Mouse (Mus musculus) cerebellum, postnatal 25 days (tissue): Measurements from ENCODE around the gene Ensa.
A peak's percentile ranks its signal among the peaks of the same experiment; 100 is the strongest.
"Not testable (repeated sequence)": the region's sequence is repeated elsewhere in the genome, so short reads cannot be mapped to it uniquely, and the experiment has no call there.

Experiments
- DNase-seq, 2 experiments: peaks; one replicate each; pipeline ENCODE4 v3.0.0; 2021; ENCODE audit warnings: mixed read lengths in 2 of 2

The Ensa gene

DNA sequence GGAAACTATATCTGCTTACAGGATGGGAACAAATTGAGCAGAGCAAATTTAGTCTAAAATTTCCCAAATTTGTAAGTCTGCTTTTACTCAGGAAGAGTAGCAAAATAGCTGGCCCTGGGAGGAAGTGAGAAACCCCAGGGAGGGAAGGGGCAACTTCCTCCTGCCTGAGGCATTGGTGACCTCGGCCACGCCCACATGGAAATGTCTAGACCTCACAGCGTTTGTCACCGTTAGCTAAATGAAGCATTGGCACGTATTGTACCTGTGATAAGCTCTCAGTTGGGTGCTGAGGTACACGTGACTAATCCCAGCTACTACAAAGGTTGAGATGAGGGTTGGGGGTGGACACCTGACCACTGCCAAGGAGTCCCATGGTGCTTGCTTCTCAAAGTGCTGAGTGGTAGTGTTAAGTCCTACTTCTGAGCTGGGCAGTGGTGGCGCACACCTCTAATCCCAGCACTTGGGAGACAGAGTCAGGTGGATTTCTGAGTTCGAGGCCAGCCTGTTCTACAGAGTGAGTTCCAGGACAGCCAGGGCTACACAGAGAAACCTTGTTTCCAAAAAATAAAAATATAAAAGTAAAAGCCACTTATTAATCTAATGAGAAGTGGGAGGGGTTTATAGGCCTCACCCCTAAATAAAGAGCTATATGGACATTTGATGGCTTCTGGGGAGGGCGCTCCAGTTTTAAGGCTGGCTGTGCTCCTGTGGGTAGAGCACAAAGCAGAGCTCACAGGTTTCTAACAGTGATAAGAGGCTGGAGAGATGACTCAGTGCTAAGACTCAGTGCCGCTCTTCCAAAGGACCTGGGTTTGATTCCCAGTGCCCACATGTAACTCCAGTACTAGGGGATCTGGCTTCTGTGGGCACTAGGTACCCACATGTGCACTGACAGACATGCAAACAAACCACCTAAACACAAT is 20.8 kb downstream of the Ensa start:
- DNase-seq = no peak

GRCm38 (mm10) chr3:95648016-95648415 is 23.2 kb downstream of the Ensa start:
- DNase-seq = no peak

DNA sequence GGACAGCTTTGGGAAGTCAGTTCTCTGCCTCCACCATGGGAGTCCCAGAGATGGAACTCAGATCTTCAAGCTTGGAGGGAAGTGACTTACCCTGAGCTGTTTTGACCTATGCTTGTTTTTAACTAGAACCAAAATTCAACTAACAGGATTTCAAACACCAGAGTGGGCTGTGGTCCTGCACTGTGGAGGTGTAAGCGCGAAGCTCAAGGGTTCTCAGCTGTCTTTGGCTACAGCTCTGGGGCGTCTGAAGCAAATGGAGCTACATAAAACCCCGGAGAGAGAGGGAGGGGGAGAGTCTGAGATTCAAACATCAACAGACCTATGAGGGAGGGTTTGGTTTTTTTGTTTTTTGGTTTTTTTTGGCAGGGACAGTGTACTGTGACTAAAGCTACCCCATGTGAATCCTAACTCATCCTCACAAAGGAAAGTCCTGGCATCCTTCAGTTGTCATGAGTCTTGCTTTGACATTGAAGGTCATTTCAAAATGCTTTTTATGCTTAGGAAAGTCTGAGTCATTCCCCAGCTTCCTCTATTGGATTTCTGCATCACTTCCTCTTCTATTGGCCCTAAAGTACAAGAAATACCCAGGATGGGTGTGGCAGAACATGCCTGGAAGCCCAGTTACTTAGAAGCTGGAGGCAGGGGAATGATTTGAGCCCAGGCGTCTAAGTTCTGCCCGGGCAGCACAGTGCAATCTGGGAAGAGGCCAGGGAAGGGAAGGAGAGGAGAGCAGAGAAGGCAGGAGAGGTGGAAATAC is 25.7 kb downstream of the Ensa start:
- no peak for DNase-seq

DNA sequence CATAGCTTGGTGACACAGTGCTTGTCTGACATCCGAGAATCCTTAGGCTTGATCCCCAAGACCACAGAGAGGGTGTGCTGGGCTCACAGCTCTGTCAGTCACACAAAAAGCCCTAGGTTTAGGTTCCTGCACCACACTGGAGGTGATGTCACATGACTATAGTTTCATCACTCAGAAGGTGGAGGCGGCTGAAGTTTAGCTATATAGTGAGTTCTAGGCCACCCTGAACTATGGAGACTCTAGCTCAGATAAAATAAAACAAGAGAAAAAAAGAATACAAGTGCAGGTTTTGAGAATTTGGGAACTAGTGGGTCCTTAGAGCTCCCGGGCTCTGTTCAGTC is 26.2 kb downstream of the Ensa start:
- no peak for DNase-seq

DNA sequence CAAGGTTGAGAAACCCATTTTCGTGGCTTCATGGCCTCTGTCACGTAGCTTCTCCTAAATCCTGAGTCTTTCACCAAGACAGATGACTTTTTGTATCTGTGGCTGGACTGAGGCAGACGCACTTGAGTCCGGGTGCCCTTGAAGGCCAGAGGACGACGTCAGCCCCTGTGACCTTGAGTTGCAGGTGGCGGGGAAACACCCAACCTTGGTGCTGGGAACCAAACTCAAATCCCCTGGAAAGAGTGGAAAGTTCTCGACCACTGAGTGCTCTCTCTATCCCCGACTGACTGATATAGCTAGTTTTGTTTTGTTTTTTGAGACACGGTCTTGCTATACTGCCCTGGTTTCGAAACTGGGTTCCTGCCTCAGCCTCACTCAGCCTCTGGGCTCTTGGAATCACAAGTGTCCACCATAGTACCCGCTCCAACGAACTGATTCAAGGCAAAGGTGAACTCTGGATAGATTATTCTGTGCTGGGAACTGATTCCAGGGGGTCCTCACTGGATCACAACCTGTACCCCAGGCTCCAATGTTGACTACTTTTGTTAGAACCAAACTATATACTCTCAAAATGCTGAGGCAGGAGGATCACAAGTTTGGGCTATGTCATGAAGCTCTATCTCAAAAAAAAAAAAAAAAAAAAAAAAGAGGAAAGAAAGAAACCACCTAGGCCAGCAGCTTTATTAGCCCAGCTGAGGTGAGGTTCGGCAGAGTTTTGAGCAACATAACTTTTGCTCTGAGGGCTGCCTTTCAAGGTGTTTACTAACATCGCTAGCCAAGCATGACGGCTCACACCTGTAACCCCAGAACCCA is 26.8 kb downstream of the Ensa start:
- no peak for DNase-seq

GRCm38 (mm10) chr3:95652204-95652811 is 27.5 kb downstream of the Ensa start:
- no peak for DNase-seq

GRCm38 (mm10) chr3:95652871-95653270 is 28.1 kb downstream of the Ensa start:
- no peak for DNase-seq

GRCm38 (mm10) chr3:95653473-95654034 is 28.8 kb downstream of the Ensa start:
- DNase-seq = no peak

DNA sequence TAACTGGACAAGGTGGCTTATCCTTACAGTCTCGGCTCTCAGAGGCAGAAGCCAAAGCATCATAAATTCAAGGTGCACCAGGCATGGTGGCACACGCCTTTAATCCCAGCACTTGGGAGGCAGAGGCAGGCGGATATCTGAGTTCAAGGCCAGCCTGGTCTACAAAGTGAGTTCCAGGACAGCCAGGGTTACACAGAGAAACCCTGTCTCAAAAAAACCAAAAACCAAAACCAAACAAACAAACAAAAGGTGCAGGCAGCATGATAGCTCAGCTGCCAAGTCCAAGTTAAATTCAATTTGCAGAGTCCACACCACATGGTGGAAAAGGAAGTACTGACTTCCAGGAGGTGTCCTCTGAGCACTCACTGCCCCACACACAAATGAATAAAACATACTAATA is 29.6 kb downstream of the Ensa start:
- DNase-seq = not testable (repeated sequence)

DNA sequence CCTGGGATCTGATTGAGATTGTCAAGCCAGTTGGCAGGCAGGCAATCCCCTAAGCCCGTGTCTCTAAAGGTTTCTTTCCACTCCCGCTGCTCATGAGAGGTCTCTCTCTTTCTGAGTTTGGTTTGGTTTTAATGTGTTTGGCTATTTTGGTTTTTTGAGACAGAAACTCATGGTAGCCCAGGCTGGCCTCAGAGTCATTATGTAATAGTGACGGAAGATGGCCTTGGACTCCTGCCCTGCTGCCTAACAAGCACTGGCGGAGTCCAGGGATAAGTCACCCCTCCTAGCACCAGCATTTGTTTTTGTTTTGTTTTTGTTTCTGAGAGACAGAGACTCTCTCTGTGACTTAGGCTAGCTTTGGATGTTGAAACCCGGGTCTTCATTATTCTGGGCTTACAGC is 30.6 kb downstream of the Ensa start:
- no peak for DNase-seq

DNA sequence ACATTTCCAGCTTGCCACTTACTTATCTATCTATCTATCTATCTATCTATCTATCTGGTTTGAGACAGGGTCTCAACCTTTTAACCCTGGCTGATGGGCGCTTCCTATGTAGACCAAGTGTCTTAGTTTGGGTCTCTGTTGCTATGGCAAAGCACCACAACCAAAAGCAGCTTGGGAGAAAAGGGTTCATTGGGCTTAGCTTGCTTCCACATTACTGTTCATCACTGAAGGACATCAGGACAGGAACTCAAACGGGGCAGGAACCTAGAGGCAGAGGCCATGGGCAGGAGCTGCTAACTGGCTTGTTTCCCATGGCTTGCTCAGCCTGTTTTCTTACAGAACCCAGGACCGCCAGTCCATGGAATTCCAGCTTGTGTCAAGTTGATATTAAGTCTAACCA is 32.3 kb downstream of the Ensa start:
- DNase-seq = no peak

DNA sequence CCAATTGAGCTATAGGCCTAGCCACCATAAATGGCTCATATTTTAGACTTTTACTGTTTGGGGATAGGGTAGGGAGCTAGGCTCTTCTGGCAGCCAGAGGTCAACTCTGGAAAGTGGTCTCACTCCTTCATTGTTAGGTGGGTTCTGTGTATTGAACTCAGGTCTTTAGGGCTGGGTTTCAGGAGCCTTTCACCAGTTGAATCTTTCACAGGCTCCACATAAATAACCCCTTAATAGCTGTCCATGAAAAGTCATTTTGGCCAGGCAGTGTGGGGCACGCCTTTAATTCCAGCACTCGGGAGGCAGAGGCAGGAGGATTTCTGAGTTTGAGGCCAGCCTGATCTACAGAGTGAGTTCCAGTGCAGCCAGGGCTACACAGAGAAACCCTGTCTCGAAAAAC is 32.9 kb downstream of the Ensa start:
- no peak for DNase-seq

- DNase-seq = peak; percentile 95 to 97
Observed at GRCm38 (mm10) chr3:95658236-95658867, 33.6 kb downstream of the Ensa start, which contains the start of gene Mcl1. Gene Mcl1, plus strand, starts transcription at chr3:95658788.

GRCm38 (mm10) chr3:95658868-95659712 is 34.3 kb downstream of the Ensa start:
- DNase-seq = peak; percentile 73 to 74

DNA sequence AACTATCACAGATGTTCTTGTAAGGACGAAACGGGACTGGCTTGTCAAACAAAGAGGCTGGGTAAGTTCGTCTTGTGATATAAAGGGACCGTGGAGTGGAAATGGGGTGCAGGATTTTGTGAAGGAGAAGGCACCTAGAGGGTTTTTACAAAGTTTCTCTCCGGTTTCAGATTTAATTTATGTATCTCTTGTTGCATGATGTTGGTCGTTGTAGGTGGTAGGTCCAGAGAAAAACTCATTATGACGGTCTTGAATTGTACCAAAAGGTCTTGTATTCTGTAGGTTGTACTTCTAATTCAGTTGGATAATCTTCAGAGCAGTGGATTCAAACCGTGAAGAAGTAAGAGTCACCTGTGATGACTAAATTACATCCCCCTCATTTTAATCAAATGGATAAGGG is 35.2 kb downstream of the Ensa start:
- DNase-seq = no peak

DNA sequence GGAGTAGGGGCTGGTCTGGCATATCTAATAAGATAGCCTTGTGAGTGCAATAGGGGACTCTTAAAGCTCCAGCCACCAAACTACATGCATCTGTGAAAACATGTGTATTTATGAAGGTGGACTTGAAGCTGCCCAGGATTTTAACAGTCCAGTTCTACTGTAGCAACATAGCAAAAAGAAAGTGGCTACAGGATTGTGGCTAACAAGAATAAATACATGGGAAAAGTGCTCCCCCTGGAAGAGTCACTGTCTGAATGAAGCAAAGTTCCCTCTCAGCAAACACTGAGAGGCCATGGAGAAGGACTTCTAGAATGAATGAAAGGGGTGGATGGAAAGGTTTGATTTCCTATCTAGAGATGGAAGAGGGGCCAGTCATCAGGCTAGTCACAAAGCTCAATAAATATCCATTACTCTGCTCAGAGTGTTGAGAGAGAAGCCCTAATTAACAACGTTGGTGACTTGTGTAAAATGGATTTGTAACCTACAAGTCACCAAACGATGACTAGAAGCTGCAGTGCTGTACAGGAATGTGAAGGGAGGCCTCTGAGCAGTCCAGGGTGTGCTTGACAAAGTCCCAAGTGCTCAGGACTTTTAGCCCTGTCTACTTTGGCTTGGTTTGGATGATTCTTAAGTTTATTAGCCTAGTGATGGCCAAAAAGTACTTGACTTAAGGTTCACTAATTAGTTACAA is 36.1 kb downstream of the Ensa start:
- DNase-seq = no peak

DNA sequence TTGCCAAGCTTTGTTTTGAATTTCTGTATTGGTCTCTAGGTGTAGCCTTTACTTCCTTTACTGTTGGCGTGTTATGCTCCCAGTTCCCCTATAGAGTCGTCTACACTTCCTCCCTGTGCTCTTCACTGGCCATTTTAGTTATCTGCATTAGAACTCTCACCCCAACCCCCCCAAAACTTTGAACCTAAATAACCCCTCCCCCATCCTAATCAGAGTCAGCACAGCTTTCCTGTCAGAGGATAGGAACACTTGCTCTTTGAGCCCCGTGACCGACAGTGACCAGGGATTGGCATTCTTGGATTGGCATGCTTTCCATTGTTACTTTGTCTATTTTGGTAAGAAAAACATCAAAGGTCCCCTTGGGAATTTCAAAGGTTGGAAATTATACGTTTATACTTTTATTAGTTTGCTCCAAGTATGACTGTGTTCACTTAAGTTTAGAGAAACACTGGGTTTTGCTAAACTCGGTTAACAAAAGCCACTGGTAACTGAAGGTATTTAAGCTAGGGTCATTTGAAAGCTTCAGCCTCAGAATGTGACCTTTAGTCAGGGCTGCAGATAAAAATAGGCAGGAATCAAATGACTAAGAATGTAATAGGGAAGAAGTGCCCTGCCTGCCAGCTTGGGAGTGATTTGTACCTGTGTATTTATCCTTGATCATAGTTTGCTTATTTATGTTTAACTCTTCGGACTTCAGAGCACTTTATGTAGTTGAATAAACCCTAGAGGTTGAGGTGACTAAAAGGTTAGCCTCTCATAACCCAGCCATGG is 37.3 kb downstream of the Ensa start:
- no peak for DNase-seq

DNA sequence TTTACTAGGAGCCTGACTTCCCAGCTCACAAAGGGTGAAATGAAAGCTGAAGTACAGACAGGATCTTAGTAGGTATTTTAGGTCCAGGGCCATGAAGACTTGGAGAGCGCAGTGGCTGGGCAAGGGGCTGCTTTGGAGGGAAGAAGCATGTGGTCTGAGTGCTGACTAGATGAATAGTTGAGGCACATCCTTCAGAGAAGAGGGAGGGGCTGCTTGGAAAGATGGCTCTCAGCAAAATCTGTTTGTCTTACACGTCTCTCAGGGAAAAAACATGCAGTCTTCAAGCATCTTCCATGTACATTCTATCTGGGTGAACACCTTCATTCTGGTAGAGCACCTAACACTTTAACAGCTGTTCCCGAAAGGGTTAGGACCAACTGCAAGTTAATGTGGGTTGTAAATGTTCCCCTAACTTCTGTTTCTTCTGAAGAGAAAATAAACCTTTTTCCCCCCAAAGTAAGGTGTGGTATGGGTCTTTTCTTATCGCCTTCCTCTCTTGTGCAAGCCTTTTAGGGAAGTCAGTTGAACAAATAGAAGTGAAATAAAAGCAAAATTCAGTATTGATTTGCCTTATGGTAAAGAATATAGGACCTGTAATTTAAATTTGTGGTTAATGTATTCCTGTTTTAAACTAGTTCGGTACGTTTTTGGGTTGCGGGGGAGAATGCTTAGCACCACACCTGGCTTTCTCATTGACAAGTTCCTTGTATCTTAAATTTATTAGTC is 38.1 kb downstream of the Ensa start:
- DNase-seq = no peak

GRCm38 (mm10) chr3:95663486-95663885 is 38.7 kb downstream of the Ensa start:
- no peak for DNase-seq
